Mouse (Mus musculus) hindbrain, embryonic 12.5 days (tissue): ENCODE measurements around the gene Glod4. TPM values are rescaled to one million over a fixed set of nuclear protein-coding genes. Genes with fewer than 3 reads are reported as not detected.

Source experiments
- ATAC-seq: fragments of 200-750 bp; cut with Nextera tagmentation; 2 replicates; pipeline ENCODE4 v1.8.0; 2017; ENCODE audit warnings: moderate TSS enrichment; ENCODE audit not compliant: low FRiP score
- H3K27ac ChIP-seq: fragments of 300-500 bp; sonication (generic); 2 replicates; pipeline ENCODE4 v1.5.1; 2016; ENCODE audit warnings: mild to moderate bottlenecking
- H3K27me3 ChIP-seq: fragments of 300-500 bp; sonication (generic); 2 replicates; pipeline ENCODE4 v1.6.1; 2016; ENCODE audit warnings: mild to moderate bottlenecking
- H3K36me3 ChIP-seq: fragments of 300-500 bp; sonication (generic); 2 replicates; pipeline ENCODE4 v1.6.1; 2016; ENCODE audit warnings: mild to moderate bottlenecking
- H3K4me1 ChIP-seq: fragments of 300-500 bp; sonication (generic); 2 replicates; pipeline ENCODE4 v1.6.1; 2016
- H3K4me2 ChIP-seq: fragments of 300-500 bp; sonication (generic); replicated peaks from 2 replicates; pipeline ENCODE4 v1.6.1; 2016; ENCODE audit warnings: mild to moderate bottlenecking
- H3K4me3 ChIP-seq: fragments of 300-500 bp; sonication (generic); 2 replicates; pipeline ENCODE4 v1.5.1; 2016; ENCODE audit warnings: mild to moderate bottlenecking
- H3K9ac ChIP-seq: fragments of 300-500 bp; sonication (generic); 2 replicates; pipeline ENCODE4 v1.6.1; 2016; ENCODE audit warnings: mild to moderate bottlenecking, moderate library complexity
- H3K9me3 ChIP-seq: fragments of 300-500 bp; sonication (generic); replicated peaks from 2 replicates; pipeline ENCODE4 v1.6.1; 2016; ENCODE audit warnings: mild to moderate bottlenecking
- WGBS: fragments of 180-500 bp; shearing (Covaris S2); methylation state at CpG from one replicate; pipeline ENCODE4 v1.1.7; 2016; 5-methylcytosine and 5-hydroxymethylcytosine counted together
- polyA plus RNA-seq: library from polyadenylated mRNA; unstranded; fragments of >200 nt; fragmentation: Nextera tagmentation; extraction: Ambion mirVana; gene quantifications from 2 replicates; pipeline ENCODE4 v1.2.1, GENCODE M21; 2016

Gene Glod4
- polyA plus RNA-seq, 1 experiment from 2014 or later = 109 TPM

DNA sequence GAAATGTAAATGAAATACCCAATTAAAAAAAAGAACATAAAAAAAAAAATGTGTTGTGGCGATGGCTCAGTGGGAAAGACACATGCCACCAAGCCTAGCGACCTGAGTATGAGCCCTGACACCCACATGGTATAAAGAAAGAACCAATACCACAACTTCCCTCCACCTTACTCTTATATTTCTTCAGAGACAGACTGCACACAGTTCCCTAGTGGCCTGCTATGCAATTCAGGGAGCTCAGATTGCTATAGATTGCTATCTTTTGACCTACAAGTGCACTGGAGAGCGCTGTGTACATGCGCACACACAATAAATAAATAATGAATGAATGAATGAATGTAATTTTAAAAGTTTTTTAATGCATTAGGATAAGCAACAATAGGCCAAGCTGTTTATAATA, 59.8 kb downstream of the Glod4 start:
- Histone ChIP-seq H3K27me3 (no peaks in the 10 kb centered on the region), H3K27ac (no peak overlapping the region), H3K36me3 (no peaks in the 10 kb centered on the region), H3K4me3 (no peak overlapping the region), H3K4me2 (no peak overlapping the region), H3K4me1 (peaks cover 7% of the 10 kb centered on the region), H3K9ac (no peak overlapping the region), H3K9me3 (no peaks in the 10 kb centered on the region)
- ATAC-seq = no peak
- 89% methylated on average over 4 of the region's 4 CpGs for WGBS

DNA sequence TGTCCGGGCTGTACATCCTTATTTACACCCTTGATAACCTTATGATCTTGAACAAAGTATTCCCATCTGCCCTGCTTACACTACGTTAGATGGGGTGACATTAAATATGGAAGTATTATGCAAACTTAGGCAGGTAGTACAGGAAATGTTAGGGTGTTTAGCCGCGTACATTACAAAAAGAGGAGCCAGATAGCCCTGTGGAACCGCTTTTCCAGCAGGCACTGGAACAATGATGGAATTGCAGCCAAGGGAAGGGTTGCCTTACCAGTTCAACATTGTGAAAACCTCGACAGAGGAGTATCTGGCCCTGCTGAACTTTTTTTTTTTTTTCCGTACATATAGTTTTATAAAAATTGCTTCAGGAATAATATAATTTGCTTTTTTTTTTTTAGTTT, 63.4 kb downstream of the Glod4 start:
- H3K9ac ChIP-seq = peak overlapping the region; percentile 77
- H3K4me1 ChIP-seq = peaks cover 13% of the 10 kb centered on the region
- H3K4me2 ChIP-seq = peak overlapping the region; percentile 95
- no peaks in the 10 kb centered on the region for H3K9me3 ChIP-seq
- H3K36me3 ChIP-seq = 0 out of 2 replicates have a peak, but pooled peaks cover 3% of the 10 kb centered on the region
- no peak overlapping the region for H3K27ac ChIP-seq
- H3K4me3 ChIP-seq = peak overlapping the region; percentile 87
- H3K27me3 ChIP-seq = no peaks in the 10 kb centered on the region
- WGBS = 20% methylated on average over 7 of the region's 7 CpGs
- ATAC-seq = 0 out of 2 replicates have a peak, but pooled peaks have one; percentile 19

DNA sequence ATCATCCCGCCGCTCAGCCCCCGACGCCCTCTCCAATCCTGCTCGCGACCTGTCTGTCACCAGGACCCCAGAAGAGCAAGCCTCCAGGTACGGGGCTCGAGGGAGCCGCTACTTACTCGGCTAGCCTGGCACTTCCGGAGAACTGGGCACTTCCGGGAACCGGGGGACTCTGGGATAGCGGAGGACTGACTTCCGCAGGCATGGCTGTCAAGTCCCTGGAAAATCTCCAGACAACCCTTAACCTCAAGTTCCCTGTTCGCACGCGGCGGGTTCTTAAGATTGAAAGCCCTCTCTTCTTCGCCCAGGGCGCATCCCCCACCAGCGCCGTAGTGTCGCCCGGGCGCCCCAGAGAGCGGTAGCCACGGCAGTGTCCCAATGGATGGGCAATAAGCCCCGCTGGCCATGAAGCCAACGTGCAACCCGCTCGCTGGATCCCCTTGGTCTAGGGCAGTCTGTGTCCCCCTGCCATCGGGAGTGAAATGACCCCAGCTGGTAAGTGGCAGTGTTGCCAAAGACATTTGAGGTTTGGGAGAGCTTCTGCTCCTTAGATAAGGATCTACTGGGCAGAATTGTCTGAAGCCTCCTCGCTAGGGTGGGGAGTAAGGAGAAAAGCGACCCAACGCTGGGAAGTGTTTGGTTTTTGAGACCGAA, 63.9 kb downstream of the Glod4 start, which contains the start of the genes Vps53 and Fam57a:
TSS of gene Vps53 (minus strand) at position 153 of the 651 bp plus-strand sequence.
TSS of gene Fam57a (plus strand) at position 177 of the 651 bp plus-strand sequence.
- Histone ChIP-seq H3K9ac (peak within 1 kb of the TSS; percentile 77), H3K36me3 (0 out of 2 replicates have a peak, but pooled peaks cover 3% of the 10 kb centered on the region), H3K27me3 (no peaks in the 10 kb centered on the region), H3K4me2 (peak within 1 kb of the TSS; percentile 95), H3K4me1 (peaks cover 13% of the 10 kb centered on the region), H3K4me3 (peak within 1 kb of the TSS; percentile 87), H3K27ac (peak within 1 kb of the TSS; percentile 79), H3K9me3 (no peaks in the 10 kb centered on the region)
- WGBS = under 1% methylated on average over 37 of the region's 37 CpGs
- peak; percentile 93 for ATAC-seq

DNA sequence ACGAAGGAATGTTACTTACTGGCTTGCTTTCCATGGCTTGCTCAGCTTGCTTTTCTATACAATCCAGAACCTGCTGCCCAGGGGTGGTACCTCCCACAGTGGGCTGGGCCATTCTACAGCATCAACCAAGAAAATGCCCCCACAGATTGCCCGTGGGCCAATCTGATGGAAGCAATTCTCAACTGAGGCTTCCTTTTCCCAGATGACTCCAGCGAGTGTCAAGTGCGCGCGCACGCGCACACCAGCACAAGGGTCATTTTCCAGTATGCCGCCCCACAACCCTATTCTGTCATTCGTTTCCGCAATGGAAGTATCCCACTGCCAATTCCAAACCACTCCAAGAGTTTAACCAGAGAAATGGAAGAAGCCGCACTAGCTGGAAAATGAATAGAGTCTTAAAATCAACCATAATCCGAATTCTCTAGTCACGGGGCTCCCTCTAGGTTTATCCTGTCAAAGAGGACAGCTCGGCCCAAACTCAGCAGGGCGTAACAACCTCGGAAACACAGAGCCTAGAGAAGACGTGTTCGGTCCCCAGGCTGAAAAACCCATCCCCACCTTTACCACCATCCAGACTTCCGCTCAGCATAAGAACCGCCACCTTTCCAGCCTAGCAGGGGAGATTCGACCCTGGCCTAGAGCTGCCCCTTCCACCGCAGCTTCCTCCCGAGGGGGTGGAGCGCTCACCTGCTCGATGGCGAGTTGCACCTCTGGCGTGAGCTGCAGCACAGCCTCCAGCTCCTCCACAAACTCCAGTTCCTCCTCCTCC, 64.6 kb downstream of the Glod4 start:
- H3K4me3 ChIP-seq = peak overlapping the region; percentile 87
- peak overlapping the region; percentile 77 for H3K9ac ChIP-seq
- H3K27me3 ChIP-seq = no peaks in the 10 kb centered on the region
- 0 out of 2 replicates have a peak, but pooled peaks cover 6% of the 10 kb centered on the region for H3K36me3 ChIP-seq
- H3K9me3 ChIP-seq = no peaks in the 10 kb centered on the region
- WGBS = 2% methylated on average over 28 of the region's 28 CpGs
- peak; percentile 64 for ATAC-seq
- peak overlapping the region; percentile 95 for H3K4me2 ChIP-seq
- peaks cover 13% of the 10 kb centered on the region for H3K4me1 ChIP-seq
- peak overlapping the region; percentile 79 for H3K27ac ChIP-seq

DNA sequence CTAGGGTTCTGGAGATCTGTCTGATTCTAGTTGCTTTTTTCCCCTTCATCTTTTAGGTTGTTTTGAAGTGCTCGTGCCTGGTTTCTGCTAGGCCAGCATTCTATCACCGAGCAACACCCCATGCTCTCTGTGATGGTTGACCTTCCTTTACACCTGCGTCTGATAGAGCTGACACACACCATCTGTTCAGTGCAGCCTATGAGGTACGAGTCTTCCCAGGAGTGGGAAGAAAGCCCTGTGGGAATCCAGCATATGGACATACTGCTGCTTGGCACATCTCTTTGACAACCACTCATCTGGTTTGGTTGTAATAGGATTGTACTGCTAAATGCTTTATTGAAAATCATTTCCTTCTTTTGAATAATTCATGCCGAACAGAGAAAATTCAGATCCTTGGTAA, 73.3 kb downstream of the Glod4 start:
- Histone ChIP-seq H3K9ac (no peak overlapping the region), H3K4me2 (no peak overlapping the region), H3K9me3 (no peaks in the 10 kb centered on the region), H3K36me3 (peaks cover 22% of the 10 kb centered on the region), H3K27ac (no peak overlapping the region), H3K27me3 (no peaks in the 10 kb centered on the region), H3K4me1 (no peaks in the 10 kb centered on the region), H3K4me3 (no peak overlapping the region)
- no peak for ATAC-seq
- WGBS = 61% methylated on average over 5 of the region's 5 CpGs

DNA sequence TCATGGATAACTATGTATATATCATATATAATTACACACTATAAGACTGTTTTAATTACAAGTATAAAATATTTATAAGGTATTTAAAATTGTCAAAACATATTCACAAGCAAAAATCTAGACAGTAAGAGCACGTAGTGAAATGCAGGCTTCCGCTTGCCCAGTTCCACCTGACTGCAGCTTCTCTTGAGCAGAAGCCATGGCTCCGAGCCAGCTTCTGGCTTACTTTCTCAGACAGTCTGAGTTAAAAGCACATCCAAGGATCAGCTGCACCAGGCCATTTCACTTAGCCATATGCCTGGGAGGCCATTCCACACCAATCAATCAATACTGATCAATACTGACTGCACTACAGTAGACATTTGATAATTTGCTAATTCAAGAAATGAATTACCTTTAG, 74.5 kb downstream of the Glod4 start:
- Histone ChIP-seq H3K36me3 (peaks cover 19% of the 10 kb centered on the region), H3K27me3 (no peaks in the 10 kb centered on the region), H3K27ac (no peak overlapping the region), H3K9me3 (no peaks in the 10 kb centered on the region), H3K4me1 (no peaks in the 10 kb centered on the region), H3K4me2 (no peak overlapping the region), H3K4me3 (no peak overlapping the region), H3K9ac (no peak overlapping the region)
- WGBS = 81% methylated on average over 3 of the region's 3 CpGs
- no peak for ATAC-seq

DNA sequence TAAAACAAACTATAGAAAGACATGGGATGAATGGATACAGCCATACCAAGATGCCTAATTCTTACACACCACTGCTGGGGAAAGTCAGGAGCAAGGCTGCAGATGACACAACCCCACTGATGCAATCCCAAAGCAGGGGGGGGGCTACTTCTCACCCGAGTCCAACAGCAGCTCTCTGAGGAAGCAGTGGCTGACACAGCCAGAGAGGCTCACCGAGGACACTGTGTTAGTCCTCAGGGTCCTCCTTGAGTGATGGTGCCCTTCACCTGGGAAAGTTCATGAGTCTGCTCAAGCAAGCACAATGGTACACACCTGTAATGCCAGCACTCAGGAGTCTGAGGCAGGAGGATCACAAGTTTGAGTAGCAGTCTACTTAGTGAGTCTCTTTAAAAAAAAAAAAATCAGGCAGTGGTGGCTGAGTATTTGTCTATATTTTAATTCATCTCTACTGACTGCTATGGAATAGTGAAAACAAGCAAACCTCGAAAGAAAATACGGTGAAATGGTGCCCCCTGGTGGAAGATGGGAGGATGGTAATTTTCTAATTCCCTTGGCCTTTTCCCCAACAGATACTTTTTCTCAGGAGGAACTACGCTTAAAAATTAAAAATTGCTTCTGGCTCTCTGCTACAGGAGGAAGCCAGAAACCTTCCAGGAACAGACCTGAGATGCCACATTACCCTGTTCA, 76.3 kb downstream of the Glod4 start:
- Histone ChIP-seq H3K4me1 (no peaks in the 10 kb centered on the region), H3K4me2 (no peak overlapping the region), H3K27ac (no peak overlapping the region), H3K27me3 (no peaks in the 10 kb centered on the region), H3K36me3 (peaks cover 17% of the 10 kb centered on the region; the same call in 1 of the 2 replicates), H3K9ac (no peak overlapping the region), H3K9me3 (no peaks in the 10 kb centered on the region), H3K4me3 (no peak overlapping the region)
- no peak for ATAC-seq
- 32% methylated on average over 5 of the region's 5 CpGs for WGBS

DNA sequence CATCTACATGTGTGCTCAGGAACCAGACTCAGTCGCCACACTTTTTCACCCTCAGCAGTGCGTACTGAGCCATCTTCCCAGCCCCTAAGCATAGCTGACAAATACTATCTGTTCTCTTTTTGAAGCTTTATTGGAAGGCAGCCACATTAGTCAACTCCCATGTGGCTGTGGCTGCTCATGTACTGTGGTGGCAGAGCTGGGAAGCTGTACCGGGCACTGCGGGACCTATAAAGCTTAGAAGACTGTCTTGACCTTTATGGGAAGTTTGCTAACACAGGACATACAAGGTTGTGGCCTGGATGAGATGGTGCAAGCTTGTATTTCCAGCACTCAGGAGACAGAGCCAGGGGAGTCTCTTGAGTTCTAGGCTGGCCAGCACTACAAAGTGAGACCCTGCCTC, 76.9 kb downstream of the Glod4 start:
- Histone ChIP-seq H3K27ac (no peak overlapping the region), H3K4me1 (no peaks in the 10 kb centered on the region), H3K36me3 (peaks cover 13% of the 10 kb centered on the region), H3K9ac (no peak overlapping the region), H3K4me2 (no peak overlapping the region), H3K27me3 (no peaks in the 10 kb centered on the region), H3K9me3 (no peaks in the 10 kb centered on the region), H3K4me3 (no peak overlapping the region)
- 95% methylated on average over 4 of the region's 4 CpGs for WGBS
- no peak for ATAC-seq

DNA sequence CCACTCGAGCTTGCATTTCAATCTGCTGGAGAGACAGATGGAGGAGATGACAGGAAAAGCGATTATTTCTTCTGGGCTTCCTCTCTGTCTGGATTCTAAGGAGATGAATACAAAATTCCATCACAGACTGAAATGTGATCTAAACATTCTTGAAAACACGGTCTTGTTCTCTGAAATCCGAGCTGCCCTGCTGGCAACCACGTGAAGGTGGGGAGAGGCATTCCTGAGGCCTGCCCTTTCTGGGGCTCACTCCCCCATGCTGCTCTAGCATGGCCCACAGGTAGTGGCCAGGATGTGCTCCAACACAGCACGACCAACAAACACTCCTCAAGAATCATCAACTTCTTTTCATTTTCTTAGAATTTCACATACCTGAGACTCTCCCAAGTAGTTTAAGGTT, 83.3 kb downstream of the Glod4 start:
- Histone ChIP-seq H3K27me3 (no peaks in the 10 kb centered on the region), H3K4me2 (no peak overlapping the region), H3K4me1 (no peaks in the 10 kb centered on the region), H3K4me3 (no peak overlapping the region), H3K36me3 (peaks cover 62% of the 10 kb centered on the region), H3K9me3 (no peaks in the 10 kb centered on the region), H3K27ac (peak overlapping the region; percentile 30; the same call in 1 of the 2 replicates), H3K9ac (no peak overlapping the region)
- ATAC-seq = no peak
- 60% methylated on average over 6 of the region's 6 CpGs for WGBS

DNA sequence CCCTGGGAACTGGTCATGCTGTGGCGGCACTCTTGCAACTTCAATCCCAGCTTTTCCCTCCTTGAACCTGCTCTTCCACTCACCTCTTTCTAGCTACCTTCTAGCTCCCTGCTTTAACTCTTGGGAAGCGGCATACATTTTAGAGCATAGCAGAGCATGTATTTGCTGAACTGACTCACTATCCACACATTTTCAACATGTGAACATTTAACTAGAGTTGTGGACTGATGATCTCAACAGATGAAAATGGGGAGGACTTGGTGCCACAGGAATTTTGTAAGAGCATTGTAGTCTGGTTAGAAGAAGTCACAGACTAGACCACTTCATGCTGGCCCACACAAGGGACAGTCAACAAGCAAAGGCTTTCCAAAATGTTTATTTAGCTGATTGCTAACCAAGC, 85.2 kb downstream of the Glod4 start:
- 89% methylated on average over 2 of the region's 2 CpGs for WGBS
- H3K27ac ChIP-seq = no peak overlapping the region
- no peaks in the 10 kb centered on the region for H3K9me3 ChIP-seq
- no peak overlapping the region for H3K4me2 ChIP-seq
- peaks cover 74% of the 10 kb centered on the region for H3K36me3 ChIP-seq
- H3K4me3 ChIP-seq = no peak overlapping the region
- no peak overlapping the region for H3K9ac ChIP-seq
- no peaks in the 10 kb centered on the region for H3K27me3 ChIP-seq
- no peaks in the 10 kb centered on the region for H3K4me1 ChIP-seq
- ATAC-seq = no peak

DNA sequence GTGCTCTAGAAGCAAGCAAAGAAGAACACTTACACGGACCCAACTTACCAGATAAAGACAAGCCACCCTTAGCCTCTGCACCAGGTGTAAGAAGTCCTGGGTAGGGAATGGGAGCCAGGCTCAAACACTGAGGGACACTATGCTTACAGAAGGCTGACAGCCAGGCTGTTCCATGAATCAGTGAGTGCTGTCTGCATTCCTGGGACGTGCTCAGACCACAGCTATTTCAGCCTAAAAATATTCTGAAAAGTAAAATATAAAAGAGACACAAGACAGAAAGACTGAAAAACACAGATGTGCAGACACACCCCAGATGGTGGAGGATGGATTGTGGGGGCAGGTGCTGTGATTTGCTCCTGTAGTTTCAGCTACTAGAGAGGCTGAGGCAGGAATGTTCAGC, 88.7 kb downstream of the Glod4 start:
- Histone ChIP-seq H3K36me3 (peaks cover 51% of the 10 kb centered on the region), H3K27me3 (no peaks in the 10 kb centered on the region), H3K4me3 (no peak overlapping the region), H3K9ac (no peak overlapping the region), H3K9me3 (no peaks in the 10 kb centered on the region), H3K4me1 (no peaks in the 10 kb centered on the region), H3K4me2 (no peak overlapping the region), H3K27ac (no peak overlapping the region)
- 94% methylated on average over 2 of the region's 2 CpGs for WGBS
- ATAC-seq = no peak

DNA sequence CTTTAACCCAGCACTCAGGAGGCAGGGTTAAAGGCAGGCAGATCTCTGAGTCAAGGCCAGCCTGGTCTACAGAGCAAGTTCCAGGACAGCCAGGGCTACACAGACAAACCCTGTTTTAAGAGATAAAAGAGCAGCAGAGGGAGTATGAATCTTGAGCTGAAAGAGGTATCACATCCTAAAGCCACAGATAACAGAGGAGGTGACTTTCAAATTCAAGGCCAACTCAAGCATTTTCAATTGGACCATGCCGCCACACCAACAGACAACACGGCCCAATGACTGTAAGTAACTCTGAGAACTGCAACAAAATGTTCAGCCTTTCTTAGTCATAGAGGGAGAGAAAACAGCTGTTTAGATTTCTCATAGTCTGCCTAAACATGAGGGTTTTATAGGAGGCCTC, 89.3 kb downstream of the Glod4 start:
- Histone ChIP-seq H3K4me2 (no peak overlapping the region), H3K27me3 (no peaks in the 10 kb centered on the region), H3K9me3 (no peaks in the 10 kb centered on the region), H3K9ac (no peak overlapping the region), H3K36me3 (peaks cover 44% of the 10 kb centered on the region), H3K4me3 (no peak overlapping the region), H3K4me1 (0 out of 2 replicates have a peak, but pooled peaks cover 2% of the 10 kb centered on the region), H3K27ac (no peak overlapping the region)
- 96% methylated on average over 2 of the region's 2 CpGs for WGBS
- no peak for ATAC-seq
